Mouse (Mus musculus) brain, embryonic 14.5 days (tissue): Measurements from ENCODE around the gene Lin54.

Source experiments
- CTCF ChIP-seq: fragments of 200-500 bp; IDR thresholded peaks from 2 replicates; pipeline ENCODE4 v1.5.1; 2012; ENCODE audit warnings: inconsistent platforms, mild to moderate bottlenecking, moderate library complexity, borderline replicate concordance; ENCODE audit not compliant: insufficient read depth, insufficient read length; ENCODE audit errors: extremely low read depth
- POLR2A ChIP-seq: fragments of 200-500 bp; IDR thresholded peaks from 2 replicates; pipeline ENCODE4 v1.6.1; 2012; ENCODE audit warnings: mild to moderate bottlenecking, inconsistent platforms, borderline replicate concordance; ENCODE audit not compliant: poor library complexity, insufficient read depth, insufficient read length, severe bottlenecking; ENCODE audit errors: extremely low read depth

DNA sequence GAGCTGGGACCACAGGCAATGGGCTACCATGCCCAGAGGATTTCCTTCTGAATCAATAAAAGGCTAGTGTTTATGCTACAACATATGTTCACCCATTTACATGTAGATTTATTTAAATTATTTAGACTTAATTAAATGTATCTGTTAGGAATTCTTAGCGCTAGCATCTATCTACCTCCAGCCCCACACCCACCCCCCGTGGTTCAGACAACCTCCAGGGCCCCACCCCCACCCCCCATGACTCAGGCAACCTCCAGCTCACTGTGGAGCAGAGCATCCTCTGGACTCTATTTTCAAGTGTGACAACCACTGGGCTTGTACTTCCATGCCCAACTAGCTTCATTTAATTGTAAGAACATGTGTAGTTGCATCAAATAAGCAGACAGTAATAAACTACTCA, 48.6 kb downstream of the Lin54 start:
- TF ChIP-seq CTCF (no peak), POLR2A (no peak)
